8 mouse cellular contexts compared by ENCODE assay signal in the genomic region with DNA sequence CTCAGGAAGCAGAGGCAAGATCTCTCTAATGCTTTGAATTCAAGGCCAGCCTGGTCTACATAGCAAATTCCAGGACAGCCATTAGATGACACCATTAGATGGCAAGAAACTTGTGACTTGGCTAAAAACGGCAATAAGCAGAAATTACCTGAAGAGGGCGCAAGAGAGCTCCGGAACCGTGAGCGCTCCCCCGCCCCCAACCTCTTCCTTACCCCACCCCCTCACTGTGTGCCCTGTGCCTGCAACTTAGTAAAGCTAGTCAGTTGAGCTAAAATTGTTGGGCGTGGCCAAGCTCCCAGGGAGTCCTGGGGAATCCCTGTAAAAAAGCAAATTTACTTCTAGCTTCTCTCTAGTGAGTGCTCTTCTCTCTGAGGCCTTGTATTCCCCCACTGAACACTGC. TPM values are rescaled to one million over a fixed set of nuclear protein-coding genes. Genes with fewer than 3 reads are reported as not detected.
DNase-seq lines count a peak whose midpoint lies in the region; ATAC-seq and TF ChIP-seq lines count a peak whose summit lies in the region.

No protein-coding gene starts in this region.

- peaks cover 22 to 50% of the 10 kb centered on the region in 2 experiments for H3K4me1 ChIP-seq in CH12.LX (ENCODE audit: control insufficient read depth in 1 of 2, insufficient read depth in 2 of 2)
- H3K4me1 ChIP-seq in kidney, embryonic 14.5 days (ENCODE audit: control insufficient read depth, insufficient read depth, low read length) = no peaks in the 10 kb centered on the region
- peaks cover 24% of the 10 kb centered on the region for H3K4me1 ChIP-seq in liver, postnatal 0 days (ENCODE audit: insufficient read depth)

- dilution Hi-C loops in CH12.LX (cut with MboI; ENCODE audit: extremely low pct_ligation_motif_present, extremely low pct_unique_long_range_greater_than_20kb, low sequenced_read_pairs) = no loop called here

- no peak overlapping the region for H3K27ac ChIP-seq in CH12.LX (ENCODE audit: insufficient read depth, low read depth)
- no peak overlapping the region for H3K27ac ChIP-seq in kidney, embryonic 14.5 days (ENCODE audit: low read depth, low read length)
- H3K27ac ChIP-seq in liver, postnatal 0 days (ENCODE audit: low read depth) = peak overlapping the region; percentile 73

- TF ChIP-seq CTCF in CH12.LX (conservative IDR thresholded peaks at IDR 0.05 in 1 of 2, IDR thresholded peaks at IDR 0.05 in 1 of 2; ENCODE audit: low read depth in 2 of 2, low read length in 2 of 2) = peak in 1 of 2 experiments; percentile 87; a peak in 2 of 4 replicates
- TF ChIP-seq CTCF in liver, postnatal 0 days (IDR thresholded peaks at IDR 0.05; ENCODE audit: low read depth) = peak; percentile 69

- TF ChIP-seq EP300 in CH12.LX (IDR thresholded peaks at IDR 0.05; ENCODE audit: low read length) = no peak
- no peak for TF ChIP-seq EP300 in liver, postnatal 0 days (IDR thresholded peaks at IDR 0.05; ENCODE audit: low read depth)

- peak; percentile 82 for ATAC-seq in kidney, embryonic 14.5 days (ENCODE audit: low FRiP score, low TSS enrichment)
- peak; percentile 57 for ATAC-seq in liver, postnatal 0 days

- in situ Hi-C loops in CH12.LX (cut with MboI; ENCODE audit: low pct_ligation_motif_present, low pct_unique_long_range_greater_than_20kb, low sequenced_read_pairs) = no loop called here

- no peaks in the 10 kb centered on the region for H3K27me3 ChIP-seq in CH12.LX (replicated peaks)
- H3K27me3 ChIP-seq in kidney, embryonic 14.5 days (ENCODE audit: control insufficient read depth, insufficient read depth, low read length) = no peaks in the 10 kb centered on the region
- H3K27me3 ChIP-seq in liver, postnatal 0 days (ENCODE audit: insufficient read depth, low read length) = no peaks in the 10 kb centered on the region

- H3K4me2 ChIP-seq in CH12.LX (ENCODE audit: insufficient read depth, low read depth, poor library complexity, severe bottlenecking) = no peak overlapping the region
- no peak overlapping the region for H3K4me2 ChIP-seq in kidney, embryonic 14.5 days (replicated peaks; ENCODE audit: low read depth, low read length)
- H3K4me2 ChIP-seq in liver, postnatal 0 days (ENCODE audit: low read depth, low read length) = peak overlapping the region; percentile 38; the same call in 1 of the 2 replicates

- no peak overlapping the region for H3K4me3 ChIP-seq in CH12.LX (replicated peaks in 1 of 3; ENCODE audit: low read depth in 2 of 3, low read length in 2 of 3, poor library complexity in 1 of 3)
- no peak overlapping the region for H3K4me3 ChIP-seq in kidney, embryonic 14.5 days (ENCODE audit: low read length)
- H3K4me3 ChIP-seq in liver, postnatal 0 days (ENCODE audit: low read depth, low read length) = no peak overlapping the region

- H3K9me3 ChIP-seq in CH12.LX (replicated peaks; ENCODE audit: low read length) = no peaks in the 10 kb centered on the region
- no peaks in the 10 kb centered on the region for H3K9me3 ChIP-seq in kidney, embryonic 14.5 days (ENCODE audit: control insufficient read depth, low read length)
- no peaks in the 10 kb centered on the region for H3K9me3 ChIP-seq in liver, postnatal 0 days (ENCODE audit: low read length)

- no peaks in the 10 kb centered on the region for H3K79me2 ChIP-seq in CH12.LX (replicated peaks; ENCODE audit: control insufficient read depth, extremely low read depth, insufficient read depth, poor library complexity, severe bottlenecking)

- H3K36me3 ChIP-seq in CH12.LX (replicated peaks in 1 of 2; ENCODE audit: control insufficient read depth in 1 of 2, insufficient read depth in 1 of 2, low read length in 1 of 2) = no peaks in the 10 kb centered on the region
- H3K36me3 ChIP-seq in kidney, embryonic 14.5 days (ENCODE audit: control insufficient read depth, insufficient read depth, low read length) = no peaks in the 10 kb centered on the region
- no peaks in the 10 kb centered on the region for H3K36me3 ChIP-seq in liver, postnatal 0 days (replicated peaks; ENCODE audit: insufficient read depth, low read length)

- peak; percentile 66 for TF ChIP-seq RAD21 in CH12.LX (IDR thresholded peaks at IDR 0.05; ENCODE audit: low read depth, low read length)

- peak; percentile 81 for DNase-seq in 3134 (ENCODE audit: extremely low read depth, insufficient read length, low spot score)
- DNase-seq in CH12.LX (ENCODE audit: extremely low read depth) = peak; percentile 85
- peak; percentile 68 for DNase-seq in c-Kit-positive CD71-positive TER-119-negative erythroid progenitor cells, embryonic 14.5 days (ENCODE audit: low read depth)
- peak; percentile 62 for DNase-seq in gastrocnemius, postnatal 14 days
- DNase-seq in liver, postnatal 0 days = peak; percentile 82
- peak; percentile 77 for DNase-seq in retina, embryonic 14.5 days (ENCODE audit: low spot score)
- peak; percentile 62 for DNase-seq in yolk sac, embryonic 10.5 days (ENCODE audit: low spot score)

- intact Hi-C loops in gastrocnemius, postnatal 14 days (cut with DNase I; ENCODE audit: low total_unique reads) = no loop called here

- H3K9ac ChIP-seq in CH12.LX (ENCODE audit: insufficient read depth, low read depth) = no peak overlapping the region
- H3K9ac ChIP-seq in kidney, embryonic 14.5 days (ENCODE audit: low read depth, low read length) = no peak overlapping the region
- H3K9ac ChIP-seq in liver, postnatal 0 days (replicated peaks) = no peak overlapping the region

- no peak for TF ChIP-seq POLR2A in CH12.LX (IDR thresholded peaks at IDR 0.05; ENCODE audit: low read depth, low read length)

- WGBS in kidney, embryonic 14.5 days = 16% methylated on average over 7 of the region's 7 CpGs
- WGBS in liver, postnatal 0 days (ENCODE audit: insufficient replicate concordance) = 21% methylated on average over 7 of the region's 7 CpGs

TF ChIP-seq in CH12.LX, 34 proteins besides CTCF, POLR2A, EP300 and RAD21:
- TF ChIP-seq ZKSCAN1 (IDR thresholded peaks at IDR 0.05; ENCODE audit: borderline replicate concordance, low read depth, low read length) = no peak
- TF ChIP-seq UBTF (IDR thresholded peaks at IDR 0.05; ENCODE audit: low read depth, low read length) = no peak
- peak; percentile 63 for TF ChIP-seq SMC3 (IDR thresholded peaks at IDR 0.05; ENCODE audit: low read depth, low read length)
- no peak for TF ChIP-seq ELF1 (IDR thresholded peaks at IDR 0.05; ENCODE audit: low read depth, low read length)
- peak; percentile 31; the same call in 1 of the 2 replicates for TF ChIP-seq ZC3H11A (IDR thresholded peaks at IDR 0.05; ENCODE audit: low read depth, low read length)
- peak; percentile 94 for TF ChIP-seq CHD2 (IDR thresholded peaks at IDR 0.05; ENCODE audit: low read length)
- peak; percentile 50; the same call in 1 of the 2 replicates for TF ChIP-seq SIN3A (IDR thresholded peaks at IDR 0.05; ENCODE audit: low read length)
- TF ChIP-seq BHLHE40 (IDR thresholded peaks at IDR 0.05; ENCODE audit: low read depth, low read length) = peak; percentile 28; the same call in 1 of the 2 replicates
- TF ChIP-seq JUN (IDR thresholded peaks at IDR 0.05; ENCODE audit: insufficient read depth, low read depth, low read length) = no peak
- peak; percentile 75 for TF ChIP-seq MAZ (IDR thresholded peaks at IDR 0.05; ENCODE audit: low read depth, low read length)
- TF ChIP-seq ETS1 (conservative IDR thresholded peaks at IDR 0.05; ENCODE audit: low read depth, low read length) = peak; percentile 58
- TF ChIP-seq HCFC1 (IDR thresholded peaks at IDR 0.05; ENCODE audit: low read depth, low read length) = no peak
- no peak for TF ChIP-seq MYC (IDR thresholded peaks at IDR 0.05; ENCODE audit: low read depth, low read length)
- TF ChIP-seq IRF4 (IDR thresholded peaks at IDR 0.05; ENCODE audit: low read depth, low read length) = 0 out of 2 replicates have a peak, but pooled peaks have one; percentile 8
- TF ChIP-seq ZNF384 (IDR thresholded peaks at IDR 0.05; ENCODE audit: low read depth, low read length) = peak; percentile 9; the same call in 1 of the 2 replicates
TF ChIP-seq in CH12.LX: peak in this region for 9.

RNA-seq across cellular contexts. Expression of gene Prps1, which starts 47.5 kb away (rescaled TPM):
- 52.9 and 67.6 TPM in 2 replicates for total RNA-seq in CH12.LX (2012; rRNA removed)
- total RNA-seq in CH12.LX (2014; rRNA removed) = 163 and 168 TPM in 2 replicates
- 127 and 128 TPM in 2 replicates for polyA plus RNA-seq in CH12.LX (2012; ENCODE audit: insufficient read length, low read depth)
- total RNA-seq in gastrocnemius, postnatal 14 days (2021) = 10 to 100 TPM; 18.9 to 22.5 TPM
- polyA plus RNA-seq in kidney, embryonic 14.5 days (2014; fragmentation: Nextera tagmentation; extraction: Ambion mirVana) = 47.4 and 58.2 TPM in 2 replicates
- polyA plus RNA-seq in liver, postnatal 0 days (2015; fragmentation: Nextera tagmentation; extraction: Ambion mirVana) = 19.2 and 20.2 TPM in 2 replicates
